Mouse (Mus musculus): ENCODE data around the gene Efcab11.

Gene Efcab11

DNA sequence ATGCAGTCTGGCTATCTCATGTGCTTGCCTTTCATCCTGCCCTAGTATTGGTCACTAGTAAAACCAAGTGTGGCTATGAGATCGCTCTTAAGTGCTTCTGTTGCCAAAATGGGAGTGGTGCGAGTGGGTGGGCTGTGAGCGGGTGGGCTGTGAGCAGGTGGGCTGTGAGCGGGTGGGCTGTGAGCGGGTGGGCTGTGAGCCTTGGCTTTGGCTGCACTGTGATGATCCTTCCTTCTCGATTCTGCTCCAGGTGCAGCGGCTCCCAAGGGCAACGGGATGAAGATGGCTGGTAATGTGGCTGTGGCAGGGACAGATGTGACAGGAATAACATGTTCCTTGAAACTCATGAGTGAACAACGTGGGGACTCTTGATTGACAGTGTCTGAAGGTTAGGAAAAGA, 128.0 kb downstream of the Efcab11 start:
- DNase-seq (ENCODE audit: low spot score in 2 of 2) = no peak

DNA sequence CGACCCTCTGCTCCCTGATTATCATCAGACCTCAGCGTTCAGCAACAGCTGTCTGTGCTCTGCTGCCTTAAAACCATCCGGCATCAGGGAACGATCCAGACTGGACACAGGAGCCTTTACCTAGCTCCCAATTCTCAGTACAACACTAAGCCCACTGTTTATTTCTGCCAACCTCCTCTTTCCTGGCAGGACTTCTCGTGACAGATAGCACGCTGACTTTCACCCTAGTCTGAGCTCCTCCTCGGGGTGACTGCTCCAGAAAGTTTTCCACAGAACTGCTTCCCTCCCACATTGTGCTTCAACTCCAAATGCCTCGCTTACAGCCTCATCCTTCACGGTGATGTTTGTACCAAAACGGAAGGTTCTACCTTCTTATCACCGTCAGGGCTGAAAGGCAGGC, 131.3 kb downstream of the Efcab11 start:
- DNase-seq (ENCODE audit: low spot score in 2 of 2) = no peak

- DNase-seq (ENCODE audit: low spot score in 2 of 2) = no peak
These were observed 134.8 kb downstream of the Efcab11 start for GRCm38 (mm10) chr12:99749391-99749790.

DNA sequence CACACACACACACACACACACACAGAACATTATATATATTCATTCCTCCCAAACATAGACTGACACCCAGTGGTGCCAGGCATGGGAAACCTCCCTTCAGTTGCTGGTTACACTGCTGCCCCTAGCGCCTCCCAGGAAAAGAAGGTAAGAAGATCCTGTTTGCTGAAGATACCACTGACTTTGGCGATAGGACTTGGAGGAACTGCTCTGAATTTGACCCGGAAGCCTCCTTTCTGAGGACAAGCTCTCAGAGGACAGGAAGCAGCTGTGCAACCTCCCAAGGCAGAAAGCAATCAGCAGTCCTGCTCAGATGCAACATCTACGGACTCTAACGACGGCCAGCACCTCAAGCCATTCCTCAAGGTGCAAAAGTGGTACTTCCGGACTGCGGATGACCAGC, 142.6 kb downstream of the Efcab11 start:
- peak; percentile 9 to 19 for DNase-seq (ENCODE audit: low spot score in 2 of 2)

- no peak for DNase-seq (ENCODE audit: low spot score in 2 of 2)
These were observed 145.0 kb downstream of the Efcab11 start for GRCm38 (mm10) chr12:99739211-99739610.

- no peak for DNase-seq (ENCODE audit: low spot score in 2 of 2)
These were observed 146.0 kb downstream of the Efcab11 start for GRCm38 (mm10) chr12:99738256-99738655.

DNA sequence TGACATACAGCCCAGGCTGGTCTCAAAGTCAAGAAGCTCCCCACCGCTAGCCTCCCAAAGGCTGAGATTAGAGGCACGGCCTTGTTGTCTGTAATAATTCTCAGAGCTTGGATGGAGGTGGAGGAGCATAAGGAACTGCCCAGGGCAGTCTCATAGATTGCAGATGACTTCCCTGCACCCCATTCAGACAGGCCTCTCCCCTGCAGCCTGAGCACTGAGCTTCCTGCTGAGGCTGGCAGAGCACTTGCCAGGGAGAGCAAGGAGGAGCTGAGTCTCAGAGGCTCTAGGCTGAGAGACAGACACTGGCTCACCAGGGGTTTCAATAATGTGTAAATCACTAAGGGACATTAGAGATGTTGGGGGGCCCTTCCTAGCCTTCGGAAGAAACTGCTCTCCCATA, 147.3 kb downstream of the Efcab11 start:
- no peak for DNase-seq (ENCODE audit: low spot score in 2 of 2)

DNA sequence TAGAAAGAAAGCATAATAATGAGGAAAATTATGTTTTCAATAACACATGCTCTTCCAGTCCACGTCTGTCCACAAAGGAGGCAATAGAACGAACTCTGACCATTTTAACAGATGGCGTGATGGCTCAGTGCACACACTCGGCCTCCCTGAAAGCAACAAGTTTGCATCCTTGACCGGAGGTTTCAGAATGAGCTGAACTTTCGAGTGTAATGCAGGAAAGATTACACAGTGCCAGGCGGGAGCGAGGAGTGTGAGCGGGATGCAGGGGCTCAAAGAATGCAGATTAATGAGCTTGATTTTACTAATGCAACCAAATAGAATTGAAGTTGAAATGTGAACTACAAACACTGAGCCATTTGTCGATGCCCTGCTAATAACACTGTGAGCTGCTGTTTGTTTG, 149.1 kb downstream of the Efcab11 start:
- no peak for DNase-seq (ENCODE audit: low spot score in 2 of 2)

DNA sequence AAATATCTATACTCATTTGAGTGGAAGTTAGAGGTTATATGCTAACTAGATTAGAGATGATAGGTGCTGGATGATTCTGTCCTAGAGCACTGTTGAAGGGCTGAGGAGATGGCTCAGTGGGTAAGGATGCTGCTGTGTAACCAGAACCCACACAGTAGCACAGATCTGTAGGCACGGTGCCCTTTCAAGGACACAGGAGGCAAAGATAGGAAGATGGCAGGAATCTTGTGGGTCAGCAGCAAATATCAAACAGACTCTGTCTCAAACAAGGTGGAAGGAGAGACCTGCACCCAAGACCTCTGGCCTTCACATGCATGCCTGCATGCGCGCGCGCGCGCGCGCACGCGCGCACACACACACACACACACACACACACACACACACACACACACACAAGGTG, 160.0 kb downstream of the Efcab11 start:
- DNase-seq (ENCODE audit: low spot score in 2 of 2) = no peak

DNA sequence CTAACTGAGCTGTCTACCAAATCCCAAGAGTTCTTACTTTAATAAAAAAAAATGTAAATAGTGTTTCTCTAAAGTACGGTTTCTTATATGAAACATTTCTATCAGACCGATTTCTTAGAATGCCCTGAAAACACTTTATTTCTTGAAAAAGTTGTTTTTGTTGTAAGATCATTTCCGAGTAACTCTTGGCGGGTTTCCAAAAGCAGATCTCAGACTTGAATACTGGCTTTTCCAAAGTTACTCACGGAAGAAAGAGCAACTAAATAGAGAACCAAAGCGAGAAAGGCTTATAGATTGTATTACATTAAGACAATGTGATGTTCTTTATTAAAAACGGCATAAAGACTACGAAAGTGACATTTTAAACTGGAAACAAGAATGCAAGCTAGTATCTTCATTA, 160.4 kb downstream of the Efcab11 start:
- no peak for DNase-seq (ENCODE audit: low spot score in 2 of 2)

- DNase-seq (ENCODE audit: low spot score in 2 of 2) = no peak
These were observed 162.9 kb downstream of the Efcab11 start for GRCm38 (mm10) chr12:99721318-99721717.

- DNase-seq (ENCODE audit: low spot score in 2 of 2) = no peak
These were observed 164.5 kb downstream of the Efcab11 start for GRCm38 (mm10) chr12:99719777-99720176.

GRCm38 (mm10) chr12:99718161-99718560, 166.1 kb downstream of the Efcab11 start:
- DNase-seq (ENCODE audit: low spot score in 2 of 2) = no peak

DNA sequence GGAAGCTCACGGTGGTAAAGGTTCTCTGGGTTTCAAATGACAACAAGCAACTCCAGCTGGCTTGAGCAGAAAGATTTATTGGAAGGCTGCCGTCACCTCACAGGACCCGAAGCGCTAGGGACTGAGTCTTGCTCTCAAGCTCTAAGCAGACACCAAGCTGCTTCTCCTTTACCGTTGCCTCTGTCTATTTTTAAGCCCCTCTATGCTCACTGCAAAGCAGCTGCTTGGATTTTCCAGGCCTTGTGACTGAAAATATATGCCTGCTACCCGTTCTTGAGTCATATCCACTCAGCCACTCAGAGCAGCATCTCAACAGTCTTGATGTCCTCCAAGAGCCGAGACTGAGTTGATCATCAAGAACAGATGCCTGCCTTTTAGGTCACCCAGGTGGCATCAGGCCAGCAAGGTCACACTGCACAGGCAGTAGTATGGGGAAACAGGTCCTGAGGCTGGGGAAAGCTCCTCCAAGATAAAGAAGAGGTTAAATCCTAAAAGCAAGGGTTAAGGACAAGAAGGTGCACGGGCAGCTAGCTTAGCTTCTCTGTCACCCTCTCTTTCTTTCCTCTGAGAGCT, 168.1 kb downstream of the Efcab11 start:
- no peak for DNase-seq (ENCODE audit: low spot score in 2 of 2)

GRCm38 (mm10) chr12:99715129-99716037, 168.9 kb downstream of the Efcab11 start:
- DNase-seq (ENCODE audit: low spot score in 2 of 2) = no peak

GRCm38 (mm10) chr12:99712214-99712613, 172.0 kb downstream of the Efcab11 start:
- no peak for DNase-seq (ENCODE audit: low spot score in 2 of 2)

GRCm38 (mm10) chr12:99702248-99702647, 182.0 kb downstream of the Efcab11 start:
- no peak for DNase-seq (ENCODE audit: low spot score in 2 of 2)

GRCm38 (mm10) chr12:99700380-99700779, 183.9 kb downstream of the Efcab11 start:
- no peak for DNase-seq (ENCODE audit: low spot score in 2 of 2)

DNA sequence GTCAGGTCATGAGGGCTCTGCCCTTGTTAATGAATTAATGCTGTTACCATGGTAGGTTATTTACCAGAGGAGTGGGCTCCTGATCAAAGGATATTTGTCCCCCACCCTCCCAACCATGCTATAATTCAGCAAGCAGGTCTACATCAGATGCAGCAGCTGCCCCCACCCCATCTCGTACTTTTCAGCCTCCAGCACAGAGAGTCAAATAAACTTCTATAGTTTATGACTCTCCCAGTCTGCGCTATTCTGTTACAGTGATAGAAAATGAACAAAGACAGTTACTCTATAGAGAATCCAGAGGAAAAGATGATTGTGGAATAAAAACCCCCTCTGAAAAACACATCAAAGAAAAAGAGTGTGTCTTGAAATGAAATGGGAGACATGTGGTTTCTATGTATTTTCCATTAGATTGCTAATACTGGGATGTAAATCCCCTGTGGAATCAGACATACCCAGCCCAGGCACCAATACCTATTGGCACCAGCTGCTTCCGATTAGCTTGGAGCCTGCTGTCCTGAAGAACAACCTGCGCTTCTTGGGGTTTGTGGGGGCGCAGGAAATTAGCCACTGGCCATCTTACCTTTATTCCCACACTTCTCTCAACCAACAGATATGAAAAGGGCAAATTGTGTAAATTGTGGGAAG, 184.7 kb downstream of the Efcab11 start:
- no peak for DNase-seq (ENCODE audit: low spot score in 2 of 2)

- DNase-seq (ENCODE audit: low spot score in 2 of 2) = no peak
These were observed 190.2 kb downstream of the Efcab11 start for GRCm38 (mm10) chr12:99694066-99694465.

DNA sequence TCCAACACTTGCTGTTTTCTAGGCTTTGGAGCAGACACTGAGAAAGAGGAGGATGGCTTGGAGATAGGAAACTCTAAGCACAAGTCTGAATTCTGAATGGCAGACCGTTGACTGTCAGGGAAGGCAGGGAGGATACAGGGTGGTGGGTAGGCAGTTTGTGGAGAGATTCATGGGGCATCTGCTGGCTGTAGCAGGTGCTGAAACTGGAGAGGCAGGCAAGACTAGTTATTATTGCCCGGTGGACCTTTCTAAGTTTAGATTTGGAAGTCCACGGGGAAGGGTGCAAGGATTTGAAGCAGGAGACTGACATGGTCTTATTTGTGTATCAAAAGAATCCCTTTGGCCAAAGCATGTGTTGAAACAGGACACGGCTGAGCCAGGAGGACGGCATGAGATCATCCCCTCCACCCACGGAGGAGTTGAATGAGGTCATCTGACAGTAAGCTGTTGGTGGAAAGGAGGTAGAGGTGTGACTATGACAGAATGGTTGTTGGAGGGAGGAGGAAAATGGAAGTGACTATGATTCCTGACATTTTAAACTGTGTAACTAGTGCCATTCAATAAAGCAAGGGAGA, 197.7 kb downstream of the Efcab11 start:
- DNase-seq (ENCODE audit: low spot score in 2 of 2) = no peak

DNA sequence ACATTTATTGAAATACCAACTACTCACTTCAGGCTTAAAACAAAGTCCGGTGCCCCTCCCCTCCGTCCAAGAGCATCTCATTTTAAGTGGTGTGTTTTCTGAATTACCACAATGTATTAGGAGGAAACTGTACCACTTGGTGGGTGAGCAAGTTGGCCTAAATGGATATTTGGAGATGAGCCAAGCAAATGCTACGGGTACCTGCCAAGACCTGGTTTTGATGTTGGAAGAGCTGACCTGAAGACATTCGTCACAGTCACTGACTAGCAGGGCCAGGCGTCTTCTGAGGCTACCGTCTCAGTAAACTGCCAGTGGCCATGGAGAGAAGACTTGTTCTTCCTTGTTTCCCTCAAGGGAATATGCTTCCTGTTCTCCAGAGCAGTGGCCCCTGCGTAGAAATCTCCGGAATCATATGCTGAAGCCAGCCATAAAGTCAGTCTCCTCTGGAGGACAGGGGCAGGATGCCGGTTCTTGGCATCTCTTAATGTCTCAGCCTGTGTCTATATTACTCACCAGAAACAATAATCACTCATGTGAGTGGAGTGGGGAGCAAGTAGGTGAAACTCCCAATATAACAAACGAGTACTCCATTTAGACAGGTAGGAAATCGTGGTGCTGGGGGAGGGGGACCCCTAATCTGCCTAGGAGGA, 198.7 kb downstream of the Efcab11 start:
- DNase-seq (ENCODE audit: low spot score in 2 of 2) = no peak

Measured in spleen, postnatal 36 days (tissue).